Mouse (Mus musculus): ENCODE data around the gene Cd180.

Gene Cd180

GRCm38 (mm10) chr13:102783531-102784310, 90.4 kb downstream of the Cd180 start:
- no peak for DNase-seq (ENCODE audit: low spot score)

- DNase-seq (ENCODE audit: low spot score): no peak
Observed at GRCm38 (mm10) chr13:102786666-102787230, 93.4 kb downstream of the Cd180 start.
